Mouse (Mus musculus) lung, postnatal 0 days (tissue): ENCODE results near the gene Farp1. TPM values are rescaled to one million over a fixed set of nuclear protein-coding genes. Genes with fewer than 3 reads are reported as not detected.

Experiments used
- ATAC-seq: fragments of 200-750 bp; cut with Nextera tagmentation; 2 replicates; pipeline ENCODE4 v1.8.0; 2017; ENCODE audit warnings: moderate library complexity
- DNase-seq: peaks from one replicate; pipeline ENCODE4 v3.0.0-alpha.2; 2016; ENCODE audit warnings: low spot score
- H3K27ac ChIP-seq: fragments of 300-500 bp; sonication (generic); 2 replicates; pipeline ENCODE4 v1.5.1; 2014; ENCODE audit warnings: antibody characterized with exemption, mild to moderate bottlenecking, low read length, mixed read lengths
- H3K27me3 ChIP-seq: fragments of 300-500 bp; sonication (generic); replicated peaks from 2 replicates; pipeline ENCODE4 v1.6.1; 2014; ENCODE audit warnings: low read length, mixed read lengths; ENCODE audit not compliant: insufficient read depth
- H3K36me3 ChIP-seq: fragments of 300-500 bp; sonication (generic); 2 replicates; pipeline ENCODE4 v1.6.1; 2014; ENCODE audit warnings: low read length, mixed read lengths; ENCODE audit not compliant: insufficient read depth
- H3K4me1 ChIP-seq: fragments of 300-500 bp; sonication (generic); 2 replicates; pipeline ENCODE4 v1.6.1; 2014; ENCODE audit warnings: antibody characterized with exemption, low read depth, low read length, mixed read lengths; ENCODE audit not compliant: insufficient read depth
- H3K4me2 ChIP-seq: fragments of 300-500 bp; sonication (generic); replicated peaks from 2 replicates; pipeline ENCODE4 v1.6.1; 2014; ENCODE audit warnings: low read depth, mild to moderate bottlenecking, low read length, moderate library complexity, mixed read lengths
- H3K4me3 ChIP-seq: fragments of 300-500 bp; sonication (generic); 2 replicates; pipeline ENCODE4 v1.5.1; 2014; ENCODE audit warnings: low read depth, low read length
- H3K9ac ChIP-seq: fragments of 300-500 bp; sonication (generic); replicated peaks from 2 replicates; pipeline ENCODE4 v1.6.1; 2014; ENCODE audit warnings: low read depth, mild to moderate bottlenecking
- H3K9me3 ChIP-seq: fragments of 300-500 bp; sonication (generic); 2 replicates; pipeline ENCODE4 v1.6.1; 2016; ENCODE audit warnings: low read length, mixed read lengths
- CTCF ChIP-seq: IDR thresholded peaks from 2 replicates; pipeline ENCODE4 v1.5.1; 2016; ENCODE audit warnings: antibody characterized with exemption, mild to moderate bottlenecking
- EP300 ChIP-seq: IDR thresholded peaks from 2 replicates; pipeline ENCODE4 v1.6.1; 2016; ENCODE audit warnings: antibody characterized with exemption, mild to moderate bottlenecking, control low read depth
- WGBS: fragments of 180-500 bp; shearing (Covaris S2); extraction: QIAGEN DNeasy Blood & Tissue Kit; methylation state at CpG from one replicate; pipeline ENCODE4 v1.1.7; 2014; 5-methylcytosine and 5-hydroxymethylcytosine counted together
- polyA plus RNA-seq: library from polyadenylated mRNA; unstranded; fragments of >200 nt; fragmentation: Nextera tagmentation; extraction: Ambion mirVana; gene quantifications from 2 replicates; pipeline ENCODE4 v1.2.1, GENCODE M21; 2015

The Farp1 gene
- polyA plus RNA-seq, 1 experiment from 2014 or later, result 17.9 TPM

- TF ChIP-seq EP300 (no peak), CTCF (no peak)
- no peak overlapping the region for H3K4me2 ChIP-seq
- H3K4me1 ChIP-seq, result no peaks in the 10 kb centered on the region
- WGBS, result 70% methylated on average over 17 of the region's 17 CpGs
- no peaks in the 10 kb centered on the region for H3K36me3 ChIP-seq
- H3K9ac ChIP-seq, result no peak overlapping the region
- H3K27ac ChIP-seq, result no peak overlapping the region
- H3K27me3 ChIP-seq, result no peaks in the 10 kb centered on the region
- no peaks in the 10 kb centered on the region for H3K9me3 ChIP-seq
- no peak overlapping the region for H3K4me3 ChIP-seq
- ATAC-seq (no peak), DNase-seq (no peak)
These were observed 289.7 kb downstream of the Farp1 start for GRCm38 (mm10) chr14:121324521-121325330.

GRCm38 (mm10) chr14:121326432-121326831 lies 291.4 kb downstream of the Farp1 start:
- no peaks in the 10 kb centered on the region for H3K36me3 ChIP-seq
- ATAC-seq, result no peak
- WGBS, result 60% methylated on average over 2 of the region's 2 CpGs

GRCm38 (mm10) chr14:121328878-121329277 lies 293.9 kb downstream of the Farp1 start:
- 73% methylated on average over 5 of the region's 5 CpGs for WGBS
- no peak overlapping the region for H3K4me3 ChIP-seq
- H3K27ac ChIP-seq, result no peak overlapping the region
- no peaks in the 10 kb centered on the region for H3K4me1 ChIP-seq
- H3K9me3 ChIP-seq, result no peaks in the 10 kb centered on the region
- no peak for ATAC-seq
- no peaks in the 10 kb centered on the region for H3K27me3 ChIP-seq
- DNase-seq, result no peak
- H3K4me2 ChIP-seq, result no peak overlapping the region
- TF ChIP-seq EP300 (no peak), CTCF (no peak)
- H3K36me3 ChIP-seq, result no peaks in the 10 kb centered on the region
- H3K9ac ChIP-seq, result no peak overlapping the region

More at GRCm38 (mm10) chr14:121326432-121326831, 291.4 kb downstream of the Farp1 start:
- no peaks in the 10 kb centered on the region for H3K9me3 ChIP-seq
- H3K4me3 ChIP-seq, result no peak overlapping the region
- no peak for DNase-seq
- H3K9ac ChIP-seq, result no peak overlapping the region
- no peak overlapping the region for H3K27ac ChIP-seq
- no peaks in the 10 kb centered on the region for H3K4me1 ChIP-seq
- TF ChIP-seq CTCF (no peak), EP300 (no peak)
- H3K4me2 ChIP-seq, result no peak overlapping the region
- no peaks in the 10 kb centered on the region for H3K27me3 ChIP-seq

- H3K27me3 ChIP-seq, result no peaks in the 10 kb centered on the region
- no peaks in the 10 kb centered on the region for H3K9me3 ChIP-seq
- 66% methylated on average over 5 of the region's 5 CpGs for WGBS
- no peak overlapping the region for H3K27ac ChIP-seq
- no peak overlapping the region for H3K4me3 ChIP-seq
- DNase-seq (no peak), ATAC-seq (no peak)
- TF ChIP-seq CTCF (no peak), EP300 (no peak)
- H3K4me2 ChIP-seq, result no peak overlapping the region
- H3K36me3 ChIP-seq, result no peaks in the 10 kb centered on the region
- no peaks in the 10 kb centered on the region for H3K4me1 ChIP-seq
- H3K9ac ChIP-seq, result no peak overlapping the region
These were observed 294.5 kb downstream of the Farp1 start for GRCm38 (mm10) chr14:121329401-121330089.

DNA sequence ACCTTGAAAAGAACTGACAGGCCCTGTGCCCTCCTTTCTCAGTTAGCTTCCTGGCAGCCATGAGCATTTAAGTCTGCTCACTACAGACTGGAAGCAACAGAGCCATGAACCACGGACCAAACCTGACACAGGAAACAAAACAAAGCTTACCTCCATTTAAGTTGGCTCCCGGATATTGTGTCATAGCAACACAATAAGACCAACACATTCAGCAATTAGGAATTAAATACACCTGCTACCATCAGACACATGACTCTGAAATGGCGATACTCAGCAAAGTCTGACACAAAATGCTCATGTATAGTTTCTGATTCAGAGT lies 295.0 kb downstream of the Farp1 start:
- ATAC-seq (no peak), DNase-seq (no peak)
- H3K9me3 ChIP-seq, result no peaks in the 10 kb centered on the region
- 63% methylated on average over 3 of the region's 3 CpGs for WGBS
- H3K36me3 ChIP-seq, result no peaks in the 10 kb centered on the region
- H3K9ac ChIP-seq, result no peak overlapping the region
- no peaks in the 10 kb centered on the region for H3K27me3 ChIP-seq
- H3K4me1 ChIP-seq, result no peaks in the 10 kb centered on the region
- no peak overlapping the region for H3K27ac ChIP-seq
- no peak overlapping the region for H3K4me2 ChIP-seq
- no peak for TF ChIP-seq CTCF
- TF ChIP-seq EP300, result no peak
- no peak overlapping the region for H3K4me3 ChIP-seq

Other genes starting within 250 kb of the Farp1 start
- gene Ipo5, start 124.0 kb upstream of the Farp1 start, polyA plus RNA-seq, result 23.4 and 25.4 TPM in 2 replicates